Mouse (Mus musculus): ENCODE results near the gene Nrxn3. TPM values are rescaled to one million over a fixed set of nuclear protein-coding genes. Genes with fewer than 3 reads are reported as not detected.

Nrxn3 gene
- polyA plus RNA-seq, 1 experiment from 2014 or later: 96.9 TPM

GRCm38 (mm10) chr12:89963073-89963472 lies 1240.4 kb downstream of the Nrxn3 start:
- H3K36me3 ChIP-seq (replicated peaks; ENCODE audit: control insufficient read depth, insufficient read depth): no peaks in the 10 kb centered on the region
- no peak for DNase-seq (ENCODE audit: low spot score)
- no peak for ATAC-seq (ENCODE audit: low FRiP score)
- H3K27ac ChIP-seq: no peak overlapping the region
- no peak overlapping the region for H3K9ac ChIP-seq
- no peaks in the 10 kb centered on the region for H3K9me3 ChIP-seq (ENCODE audit: control insufficient read depth, low read length)
- no peaks in the 10 kb centered on the region for H3K4me1 ChIP-seq (replicated peaks; ENCODE audit: control insufficient read depth, insufficient read depth, low read length)
- no peak overlapping the region for H3K4me3 ChIP-seq (replicated peaks; ENCODE audit: low read length)
- no peak overlapping the region for H3K4me2 ChIP-seq (replicated peaks)
- 55% methylated on average over 1 of the region's 1 CpGs for WGBS
- H3K27me3 ChIP-seq (ENCODE audit: control insufficient read depth, insufficient read depth, low read length): no peaks in the 10 kb centered on the region

- no peak overlapping the region for H3K27ac ChIP-seq
- DNase-seq (ENCODE audit: low spot score): no peak
- no peaks in the 10 kb centered on the region for H3K9me3 ChIP-seq (ENCODE audit: control insufficient read depth, low read length)
- WGBS: 97% methylated on average over 4 of the region's 4 CpGs
- no peak overlapping the region for H3K4me2 ChIP-seq (replicated peaks)
- H3K36me3 ChIP-seq (replicated peaks; ENCODE audit: control insufficient read depth, insufficient read depth): no peaks in the 10 kb centered on the region
- H3K27me3 ChIP-seq (ENCODE audit: control insufficient read depth, insufficient read depth, low read length): no peaks in the 10 kb centered on the region
- no peak for ATAC-seq (ENCODE audit: low FRiP score)
- no peaks in the 10 kb centered on the region; the same call in 1 of the 2 replicates for H3K4me1 ChIP-seq (replicated peaks; ENCODE audit: control insufficient read depth, insufficient read depth, low read length)
- H3K4me3 ChIP-seq (replicated peaks; ENCODE audit: low read length): no peak overlapping the region
- H3K9ac ChIP-seq: no peak overlapping the region
Observed at GRCm38 (mm10) chr12:89976648-89977047, 1254.0 kb downstream of the Nrxn3 start.

- Histone ChIP-seq H3K27me3 (ENCODE audit: control insufficient read depth, insufficient read depth, low read length) (no peaks in the 10 kb centered on the region), H3K4me3 (replicated peaks; ENCODE audit: low read length) (no peak overlapping the region), H3K4me2 (replicated peaks) (no peak overlapping the region), H3K9me3 (ENCODE audit: control insufficient read depth, low read length) (no peaks in the 10 kb centered on the region), H3K4me1 (replicated peaks; ENCODE audit: control insufficient read depth, insufficient read depth, low read length) (peaks cover 1% of the 10 kb centered on the region; the same call in 1 of the 2 replicates), H3K36me3 (replicated peaks; ENCODE audit: control insufficient read depth, insufficient read depth) (no peaks in the 10 kb centered on the region), H3K9ac (no peak overlapping the region), H3K27ac (0 out of 2 replicates have a peak overlapping the region, but pooled peaks have one; percentile 26)
- WGBS: 83% methylated on average over 5 of the region's 5 CpGs
- DNase-seq (ENCODE audit: low spot score): no peak
- ATAC-seq (ENCODE audit: low FRiP score): no peak
Observed at GRCm38 (mm10) chr12:89977479-89977878, 1254.8 kb downstream of the Nrxn3 start.

GRCm38 (mm10) chr12:89979190-89979589 lies 1256.5 kb downstream of the Nrxn3 start:
- no peak for DNase-seq (ENCODE audit: low spot score)
- Histone ChIP-seq H3K27me3 (ENCODE audit: control insufficient read depth, insufficient read depth, low read length) (no peaks in the 10 kb centered on the region), H3K9ac (no peak overlapping the region), H3K27ac (no peak overlapping the region), H3K4me1 (replicated peaks; ENCODE audit: control insufficient read depth, insufficient read depth, low read length) (peaks cover 15% of the 10 kb centered on the region; the same call in 1 of the 2 replicates), H3K36me3 (replicated peaks; ENCODE audit: control insufficient read depth, insufficient read depth) (no peaks in the 10 kb centered on the region), H3K4me3 (replicated peaks; ENCODE audit: low read length) (no peak overlapping the region), H3K4me2 (replicated peaks) (no peak overlapping the region), H3K9me3 (ENCODE audit: control insufficient read depth, low read length) (no peaks in the 10 kb centered on the region)
- no peak for ATAC-seq (ENCODE audit: low FRiP score)
- WGBS: 80% methylated on average over 1 of the region's 1 CpGs

- DNase-seq (ENCODE audit: low spot score) (no peak), ATAC-seq (ENCODE audit: low FRiP score) (peak; percentile 34; the same call in 1 of the 2 replicates)
- Histone ChIP-seq H3K9ac (no peak overlapping the region), H3K27ac (no peak overlapping the region), H3K4me1 (replicated peaks; ENCODE audit: control insufficient read depth, insufficient read depth, low read length) (peaks cover 17% of the 10 kb centered on the region), H3K9me3 (ENCODE audit: control insufficient read depth, low read length) (no peaks in the 10 kb centered on the region), H3K4me3 (replicated peaks; ENCODE audit: low read length) (no peak overlapping the region), H3K4me2 (replicated peaks) (no peak overlapping the region), H3K27me3 (ENCODE audit: control insufficient read depth, insufficient read depth, low read length) (no peaks in the 10 kb centered on the region), H3K36me3 (replicated peaks; ENCODE audit: control insufficient read depth, insufficient read depth) (no peaks in the 10 kb centered on the region)
- WGBS: 42% methylated on average over 5 of the region's 5 CpGs
Observed at GRCm38 (mm10) chr12:89982445-89982844, 1259.8 kb downstream of the Nrxn3 start.

- DNase-seq (ENCODE audit: low spot score) (no peak), ATAC-seq (ENCODE audit: low FRiP score) (peak; percentile 27; the same call in 1 of the 2 replicates)
- Histone ChIP-seq H3K27me3 (ENCODE audit: control insufficient read depth, insufficient read depth, low read length) (no peaks in the 10 kb centered on the region), H3K4me2 (replicated peaks) (no peak overlapping the region), H3K9me3 (ENCODE audit: control insufficient read depth, low read length) (no peaks in the 10 kb centered on the region), H3K9ac (no peak overlapping the region), H3K27ac (peak overlapping the region; percentile 47; the same call in 1 of the 2 replicates), H3K4me3 (replicated peaks; ENCODE audit: low read length) (no peak overlapping the region), H3K36me3 (replicated peaks; ENCODE audit: control insufficient read depth, insufficient read depth) (no peaks in the 10 kb centered on the region), H3K4me1 (replicated peaks; ENCODE audit: control insufficient read depth, insufficient read depth, low read length) (peaks cover 20% of the 10 kb centered on the region)
Observed at GRCm38 (mm10) chr12:89983399-89983798, 1260.7 kb downstream of the Nrxn3 start.

GRCm38 (mm10) chr12:89986219-89986618 lies 1263.5 kb downstream of the Nrxn3 start:
- no peaks in the 10 kb centered on the region for H3K27me3 ChIP-seq (ENCODE audit: control insufficient read depth, insufficient read depth, low read length)
- no peak overlapping the region for H3K4me2 ChIP-seq (replicated peaks)
- H3K4me1 ChIP-seq (replicated peaks; ENCODE audit: control insufficient read depth, insufficient read depth, low read length): peaks cover 20% of the 10 kb centered on the region
- no peak overlapping the region for H3K4me3 ChIP-seq (replicated peaks; ENCODE audit: low read length)
- H3K9ac ChIP-seq: no peak overlapping the region
- ATAC-seq (ENCODE audit: low FRiP score) (peak; percentile 60; the same call in 1 of the 2 replicates), DNase-seq (ENCODE audit: low spot score) (peak; percentile 36)
- no peaks in the 10 kb centered on the region for H3K36me3 ChIP-seq (replicated peaks; ENCODE audit: control insufficient read depth, insufficient read depth)
- no peaks in the 10 kb centered on the region for H3K9me3 ChIP-seq (ENCODE audit: control insufficient read depth, low read length)
- peak overlapping the region; percentile 33; the same call in 1 of the 2 replicates for H3K27ac ChIP-seq
- 41% methylated on average over 6 of the region's 6 CpGs for WGBS

GRCm38 (mm10) chr12:89993273-89993672 lies 1270.6 kb downstream of the Nrxn3 start:
- WGBS: 86% methylated on average over 5 of the region's 5 CpGs

GRCm38 (mm10) chr12:89995392-89995791 lies 1272.7 kb downstream of the Nrxn3 start:
- Histone ChIP-seq H3K27me3 (ENCODE audit: control insufficient read depth, insufficient read depth, low read length) (no peaks in the 10 kb centered on the region), H3K9me3 (ENCODE audit: control insufficient read depth, low read length) (no peaks in the 10 kb centered on the region), H3K4me1 (replicated peaks; ENCODE audit: control insufficient read depth, insufficient read depth, low read length) (no peaks in the 10 kb centered on the region), H3K9ac (no peak overlapping the region), H3K36me3 (replicated peaks; ENCODE audit: control insufficient read depth, insufficient read depth) (no peaks in the 10 kb centered on the region), H3K27ac (no peak overlapping the region), H3K4me3 (replicated peaks; ENCODE audit: low read length) (no peak overlapping the region), H3K4me2 (replicated peaks) (no peak overlapping the region)
- no peak for ATAC-seq (ENCODE audit: low FRiP score)
- WGBS: 72% methylated on average over 4 of the region's 4 CpGs
- no peak for DNase-seq (ENCODE audit: low spot score)

More at GRCm38 (mm10) chr12:89993273-89993672, 1270.6 kb downstream of the Nrxn3 start:
- Histone ChIP-seq H3K4me3 (replicated peaks; ENCODE audit: low read length) (no peak overlapping the region), H3K4me2 (replicated peaks) (no peak overlapping the region), H3K27ac (no peak overlapping the region), H3K27me3 (ENCODE audit: control insufficient read depth, insufficient read depth, low read length) (no peaks in the 10 kb centered on the region), H3K9ac (no peak overlapping the region), H3K9me3 (ENCODE audit: control insufficient read depth, low read length) (no peaks in the 10 kb centered on the region), H3K36me3 (replicated peaks; ENCODE audit: control insufficient read depth, insufficient read depth) (no peaks in the 10 kb centered on the region), H3K4me1 (replicated peaks; ENCODE audit: control insufficient read depth, insufficient read depth, low read length) (no peaks in the 10 kb centered on the region)
- ATAC-seq (ENCODE audit: low FRiP score): no peak
- DNase-seq (ENCODE audit: low spot score): no peak

- 82% methylated on average over 2 of the region's 2 CpGs for WGBS
- no peaks in the 10 kb centered on the region for H3K36me3 ChIP-seq (replicated peaks; ENCODE audit: control insufficient read depth, insufficient read depth)
- H3K27ac ChIP-seq: no peak overlapping the region
- H3K9me3 ChIP-seq (ENCODE audit: control insufficient read depth, low read length): no peaks in the 10 kb centered on the region
- no peak for ATAC-seq (ENCODE audit: low FRiP score)
- no peak for DNase-seq (ENCODE audit: low spot score)
- no peak overlapping the region for H3K9ac ChIP-seq
- H3K4me2 ChIP-seq (replicated peaks): no peak overlapping the region
- no peaks in the 10 kb centered on the region for H3K27me3 ChIP-seq (ENCODE audit: control insufficient read depth, insufficient read depth, low read length)
- no peaks in the 10 kb centered on the region for H3K4me1 ChIP-seq (replicated peaks; ENCODE audit: control insufficient read depth, insufficient read depth, low read length)
- H3K4me3 ChIP-seq (replicated peaks; ENCODE audit: low read length): no peak overlapping the region
Observed at GRCm38 (mm10) chr12:90010280-90010679, 1287.6 kb downstream of the Nrxn3 start.

Data from hindbrain, embryonic 14.5 days (tissue).